Mouse (Mus musculus) CD4-positive naive resting alpha-beta T cell, adult 76 days (primary cell): Measurements from ENCODE around the gene 2700081O15Rik. TPM values are rescaled to one million over a fixed set of nuclear protein-coding genes. Genes with fewer than 3 reads are reported as not detected.

ENCODE experiments used
- total RNA-seq: library from RNA; stranded (reverse); gene quantifications from one replicate; pipeline ENCODE4 v1.2.4, GENCODE M21; 2023

2700081O15Rik gene
- 1.5 TPM for total RNA-seq

GRCm38 (mm10) chr19:7416834-7417735 lies at the start of gene 2700081O15Rik:
2700081O15Rik (plus strand) TSS chr19:7417625.

GRCm38 (mm10) chr19:7382903-7383865 lies 34.2 kb upstream of the 2700081O15Rik start, which contains the start of gene Spindoc:
Spindoc (minus strand) TSS chr19:7382994.

Other genes starting within 250 kb of the 2700081O15Rik start
- 107 TPM for gene Otub1, start 211.3 kb upstream of the 2700081O15Rik start, total RNA-seq
- 205 TPM for gene Cox8a, start 200.0 kb upstream of the 2700081O15Rik start, total RNA-seq
- gene Naa40, start 176.4 kb upstream of the 2700081O15Rik start, total RNA-seq: 33.5 TPM
- 1.7 TPM for gene Rcor2, start 150.3 kb upstream of the 2700081O15Rik start, total RNA-seq
- gene Mark2, start 75.8 kb upstream of the 2700081O15Rik start, total RNA-seq: 233 TPM
- 28.0 TPM for gene Spindoc, start 34.6 kb upstream of the 2700081O15Rik start, total RNA-seq
- gene Rtn3, start 65.7 kb downstream of the 2700081O15Rik start, total RNA-seq: 43.4 TPM
- gene Atl3, start 76.4 kb downstream of the 2700081O15Rik start, total RNA-seq: 53.0 TPM
- 19.3 TPM for gene Pla2g16, start 139.8 kb downstream of the 2700081O15Rik start, total RNA-seq
- gene Lgals12, start 189.6 kb downstream of the 2700081O15Rik start, total RNA-seq: not detected
- 0.56 TPM for gene Hrasls5, start 194.9 kb downstream of the 2700081O15Rik start, total RNA-seq